Mouse (Mus musculus) layer of hippocampus, adult 2 months (tissue): ENCODE results near the gene Sema3g. TPM values are rescaled to one million over a fixed set of nuclear protein-coding genes. Genes with fewer than 3 reads are reported as not detected.

ENCODE experiments used
- DNase-seq, 2 experiments: peaks; one replicate each; pipeline ENCODE4 v3.0.0; 2022; ENCODE audit warnings: low spot score in 2 of 2
- H3K27ac ChIP-seq: fragments of 200-600 bp; 2 replicates; pipeline ENCODE4 v1.8.1; 2022
- H3K4me3 ChIP-seq: fragments of 200-600 bp; 2 replicates; pipeline ENCODE4 v1.8.1; 2022; ENCODE audit warnings: mild to moderate bottlenecking
- CTCF ChIP-seq: fragments of 200-600 bp; conservative IDR thresholded peaks from 2 replicates; pipeline ENCODE4 v1.8.1; 2022; ENCODE audit warnings: antibody characterized with exemption, mild to moderate bottlenecking, moderate library complexity
- total RNA-seq, 2 experiments: library from RNA; stranded (reverse); gene quantifications; 2 replicates each; pipeline ENCODE4 v1.2.3; 2021

Sema3g gene
- total RNA-seq, 2 experiments from 2014 or later, result 5.0 to 6.1 TPM

DNA sequence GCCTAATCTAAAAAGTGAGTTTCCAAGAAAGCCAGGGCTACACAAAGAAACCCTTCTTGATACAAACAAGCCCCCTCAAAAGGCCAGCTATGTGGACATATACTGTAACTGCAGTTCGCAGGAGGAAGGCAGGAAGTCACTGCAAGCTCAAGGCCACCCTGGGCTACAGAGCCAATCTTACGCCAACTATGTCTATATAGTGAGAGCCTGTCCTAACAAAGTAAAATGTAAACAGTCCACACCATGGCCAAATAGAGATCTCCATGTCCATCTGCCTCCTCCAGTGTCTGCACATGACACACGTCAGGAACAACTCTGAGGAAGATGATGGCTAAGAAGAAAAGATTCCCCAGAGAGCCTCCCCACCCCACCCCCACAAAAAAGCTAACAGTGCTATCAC is 17.6 kb upstream of the Sema3g start:
- Histone ChIP-seq H3K27ac (no peak overlapping the region), H3K4me3 (no peak overlapping the region)
- DNase-seq, result no peak
- TF ChIP-seq CTCF, result 0 out of 2 replicates have a peak, but pooled peaks have one; percentile 20

DNA sequence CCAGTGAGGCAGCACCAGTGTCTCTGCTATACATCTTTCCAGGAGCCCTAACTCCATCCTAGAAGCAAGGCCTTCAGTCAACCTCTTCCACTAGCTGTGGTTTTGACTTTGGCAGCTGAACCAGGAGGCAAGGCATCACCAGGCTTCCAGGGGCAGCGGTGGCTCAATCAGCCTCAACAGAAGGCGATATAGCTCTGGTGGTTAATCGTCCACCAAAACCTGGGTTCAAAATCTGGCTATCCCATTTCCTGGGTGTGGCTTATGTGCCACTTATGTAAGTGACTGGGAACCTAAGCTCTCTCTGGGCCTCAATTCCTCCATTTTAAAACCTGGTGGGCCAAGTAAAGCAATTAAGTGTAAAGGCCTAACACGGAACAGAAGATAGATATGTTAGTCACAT is 12.8 kb upstream of the Sema3g start:
- TF ChIP-seq CTCF, result no peak
- no peak for DNase-seq
- peak overlapping the region; percentile 83 for H3K4me3 ChIP-seq
- H3K27ac ChIP-seq, result peak overlapping the region; percentile 98

DNA sequence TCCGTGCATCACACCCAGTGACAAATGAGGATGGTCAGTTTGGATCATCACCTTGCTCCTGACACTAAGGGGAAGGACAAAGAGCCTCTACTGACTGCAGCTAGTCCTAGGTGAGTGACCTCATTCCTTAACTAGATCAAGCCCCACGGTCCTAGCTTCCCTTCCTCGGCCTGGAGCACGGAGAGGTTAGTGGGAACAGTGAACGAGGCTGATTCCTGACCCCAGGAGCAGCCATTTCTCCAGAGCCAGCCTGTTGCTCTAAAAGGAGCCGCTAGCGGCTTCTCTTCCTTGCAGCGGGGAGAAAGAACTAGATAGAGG is 12.5 kb upstream of the Sema3g start:
- no peak for DNase-seq
- no peak for TF ChIP-seq CTCF
- Histone ChIP-seq H3K4me3 (peak overlapping the region; percentile 83), H3K27ac (peak overlapping the region; percentile 98)

DNA sequence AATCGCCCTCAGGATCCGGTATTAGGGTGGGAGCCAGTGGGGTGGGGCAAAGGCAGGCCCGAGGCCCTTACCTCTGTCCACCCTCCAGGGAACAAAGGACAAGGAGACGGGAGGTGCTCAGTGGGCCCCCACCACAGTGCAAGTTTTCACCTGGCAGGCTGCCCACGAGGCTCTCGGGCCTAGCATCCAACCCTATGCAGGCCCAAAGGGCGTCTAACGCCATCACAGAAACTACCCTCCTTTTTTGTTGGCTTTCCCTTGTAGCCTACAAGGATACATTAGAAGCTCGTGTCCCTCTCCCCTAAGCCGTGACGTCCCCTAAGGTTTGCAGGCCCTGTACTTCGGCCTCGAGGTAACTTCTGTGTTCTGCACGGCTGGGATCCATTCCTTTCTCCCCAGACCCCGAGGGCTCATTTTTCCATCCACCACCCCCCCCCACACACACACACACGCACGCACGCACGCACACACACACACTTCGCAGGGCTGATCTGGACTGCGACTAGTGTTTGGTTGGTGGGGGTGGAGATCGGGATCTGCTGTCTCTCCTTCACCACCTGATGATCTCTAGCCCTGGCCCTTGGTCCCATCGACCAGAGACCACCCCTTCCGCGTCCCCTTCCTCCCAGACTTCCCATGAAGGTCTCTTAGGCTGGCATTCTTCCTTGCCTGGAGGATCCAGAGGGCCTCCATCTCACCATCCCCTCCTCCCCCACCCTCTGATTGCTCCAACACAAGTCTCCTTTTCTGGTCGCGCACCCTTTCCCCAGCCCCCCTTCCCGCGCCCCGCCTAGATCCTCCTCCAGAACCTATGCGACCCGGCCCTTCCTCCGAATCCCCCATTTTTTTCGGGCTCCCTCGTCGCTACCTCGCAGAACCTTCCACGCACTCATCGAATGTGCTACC is 11.8 kb upstream of the Sema3g start:
- no peak for TF ChIP-seq CTCF
- DNase-seq, result peak in 1 of 2 experiments; percentile 35

DNA sequence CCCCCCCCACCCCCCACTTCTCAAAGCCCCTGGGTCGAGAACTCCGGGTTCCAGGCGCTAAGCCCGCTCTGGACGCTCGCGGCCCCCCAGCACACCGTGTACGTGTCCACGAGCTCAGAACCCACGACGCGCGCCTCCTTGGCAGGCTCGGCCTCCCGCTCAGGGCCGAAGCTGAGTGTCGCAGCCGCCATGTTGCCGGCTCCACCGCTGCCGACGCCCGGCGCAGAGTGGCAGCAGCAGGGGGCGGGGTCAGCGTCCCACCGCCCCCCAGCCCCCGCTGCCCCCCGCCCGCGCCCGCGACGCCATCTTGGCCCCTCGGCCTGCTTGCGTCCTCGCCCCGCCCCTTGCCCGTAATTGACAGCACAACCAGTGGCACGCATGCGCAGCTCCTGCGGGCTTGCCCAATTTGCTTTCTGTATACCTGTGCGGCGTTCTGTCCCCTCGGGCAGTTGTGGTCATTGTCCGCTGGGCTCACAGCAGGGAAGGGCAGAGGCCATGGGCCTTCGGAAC is 11.1 kb upstream of the Sema3g start:
- Histone ChIP-seq H3K4me3 (peak overlapping the region; percentile 83), H3K27ac (peak overlapping the region; percentile 98)
- 0 out of 2 replicates have a peak, but pooled peaks have one; percentile 2 for TF ChIP-seq CTCF
- DNase-seq, result peak; percentile 91 to 94

More for the DNA sequence above, 11.8 kb upstream of the Sema3g start:
- H3K27ac ChIP-seq, result peak overlapping the region; percentile 98
- peak overlapping the region; percentile 83 for H3K4me3 ChIP-seq

DNA sequence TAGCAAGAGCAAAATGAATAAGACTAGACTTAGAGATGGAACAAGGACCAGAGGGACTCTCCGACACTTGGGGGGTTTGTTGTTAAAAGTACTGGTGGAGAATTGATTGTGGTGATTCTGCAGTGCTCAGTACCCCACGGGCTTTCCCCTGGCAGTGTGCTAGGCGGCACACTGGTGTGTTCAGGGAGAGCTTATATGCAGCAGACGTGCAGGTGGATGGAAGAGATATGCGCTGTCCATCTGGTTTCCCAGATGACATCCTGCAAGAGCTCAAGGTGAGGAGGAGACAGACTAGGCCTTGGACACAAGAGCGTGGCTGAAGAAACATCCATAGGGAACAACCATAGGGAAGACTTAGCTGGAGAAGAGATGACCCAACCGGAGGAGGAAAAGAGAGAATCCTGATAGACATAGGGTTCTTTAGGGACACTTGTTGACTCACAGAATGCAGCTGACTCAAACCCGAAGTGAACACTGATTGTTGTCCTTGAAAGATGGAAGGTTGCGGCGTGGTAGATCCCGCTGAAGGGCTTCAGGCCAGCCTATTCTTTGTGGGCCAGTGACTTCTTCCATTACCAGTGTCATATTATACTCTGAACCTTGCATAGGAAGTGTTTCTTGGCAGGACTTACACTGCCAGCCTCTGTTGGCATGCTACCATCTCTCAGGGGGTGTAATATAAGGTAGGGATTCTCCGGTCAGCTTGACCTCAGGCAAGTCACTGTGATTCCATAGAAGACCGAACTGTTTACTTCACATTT is 10.4 kb upstream of the Sema3g start:
- no peak for DNase-seq
- no peak for TF ChIP-seq CTCF
- peak overlapping the region; percentile 83 for H3K4me3 ChIP-seq
- H3K27ac ChIP-seq, result peak overlapping the region; percentile 98

DNA sequence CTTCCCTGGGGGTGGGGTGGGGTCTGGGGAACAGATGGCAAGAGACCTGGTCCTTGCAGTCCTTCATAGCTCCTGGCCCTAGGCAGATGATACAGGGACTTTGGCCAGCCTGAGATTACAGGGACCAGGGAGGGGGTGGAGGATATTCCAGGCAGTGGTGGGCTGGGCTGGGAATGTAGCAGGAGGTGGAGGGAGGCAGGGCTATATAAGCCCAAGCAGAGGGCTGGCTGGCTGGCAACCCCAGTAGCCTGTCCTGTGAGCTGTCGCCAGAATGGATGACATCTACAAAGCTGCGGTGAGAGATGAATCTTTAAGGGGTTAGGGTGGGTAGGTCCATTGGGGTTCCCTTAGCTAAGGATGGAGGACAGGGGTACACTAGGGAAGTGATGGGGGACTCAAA is 9.6 kb upstream of the Sema3g start, which contains the start of gene Tnnc1:
Gene Tnnc1 (plus strand): TSS at position 229 of the 400 bp plus-strand sequence.
- DNase-seq, result no peak
- TF ChIP-seq CTCF, result no peak
- peak within 1 kb of the TSS; percentile 83 for H3K4me3 ChIP-seq
- H3K27ac ChIP-seq, result peak within 1 kb of the TSS; percentile 98

DNA sequence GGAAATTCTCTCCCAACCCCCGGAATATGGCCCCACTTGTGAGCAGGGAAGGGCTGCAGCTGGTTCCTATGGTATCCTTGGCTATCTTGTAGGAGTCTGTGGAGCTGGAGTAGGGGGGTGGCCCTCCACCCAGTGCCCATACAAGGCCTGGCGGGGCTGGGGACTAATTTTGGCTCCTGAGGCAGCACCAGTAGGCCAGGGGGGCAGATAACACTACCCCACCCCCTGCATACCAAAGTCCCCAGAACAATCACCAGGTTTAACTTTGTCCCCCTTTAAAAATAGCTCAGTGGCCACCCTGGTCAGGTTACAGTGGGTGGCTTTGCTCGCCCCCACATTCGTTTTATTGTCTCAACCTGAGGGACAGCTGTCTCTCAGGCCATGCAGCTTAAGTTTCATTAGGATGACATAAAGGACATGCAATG is 8.5 kb upstream of the Sema3g start:
- no peak for TF ChIP-seq CTCF
- DNase-seq, result no peak
- Histone ChIP-seq H3K27ac (no peak overlapping the region), H3K4me3 (no peak overlapping the region)

DNA sequence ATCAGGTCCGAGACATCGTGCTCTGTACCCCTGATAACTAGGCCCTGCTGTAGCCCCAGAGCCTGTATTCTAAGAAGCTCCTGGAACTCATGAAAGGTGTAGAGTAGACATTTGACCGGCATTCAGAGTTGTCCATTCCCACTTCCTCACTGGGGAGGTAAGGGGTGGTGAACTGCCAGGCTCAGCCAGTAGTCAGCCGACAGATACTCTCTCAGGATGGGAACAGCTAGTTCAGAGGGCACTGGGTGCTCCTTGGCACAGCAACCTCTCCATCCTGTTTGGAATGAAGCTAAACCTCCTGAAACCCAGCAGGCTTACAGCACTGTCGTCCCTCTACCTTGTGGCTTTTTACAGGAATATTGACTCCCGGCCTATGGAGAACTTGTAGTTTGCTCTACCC is 5.8 kb upstream of the Sema3g start:
- H3K4me3 ChIP-seq, result no peak overlapping the region
- TF ChIP-seq CTCF, result no peak

DNA sequence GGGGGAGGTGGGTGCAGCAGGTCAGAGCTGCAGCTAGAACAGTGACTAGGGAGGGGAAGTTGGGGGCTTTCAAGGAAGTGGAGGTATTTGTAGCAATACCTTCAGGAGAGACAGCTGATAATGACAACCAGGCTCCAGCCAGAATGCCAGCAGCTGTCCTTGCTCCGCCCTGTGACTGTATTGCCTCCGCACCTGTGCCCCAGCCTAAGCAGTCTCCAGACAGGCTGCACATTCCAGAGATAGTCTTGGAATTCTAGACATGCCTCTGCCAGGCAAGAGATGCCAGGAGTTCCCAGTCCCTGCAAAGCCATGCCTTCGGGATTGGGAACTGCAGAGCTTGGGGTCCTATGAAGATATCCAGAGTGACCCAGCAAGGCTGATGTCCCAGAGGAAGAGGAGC is 5.2 kb upstream of the Sema3g start:
- DNase-seq, result no peak
- TF ChIP-seq CTCF, result no peak
- no peak overlapping the region for H3K4me3 ChIP-seq
- no peak overlapping the region for H3K27ac ChIP-seq

More for the DNA sequence above, 5.8 kb upstream of the Sema3g start:
- no peak overlapping the region for H3K27ac ChIP-seq
- DNase-seq, result no peak

DNA sequence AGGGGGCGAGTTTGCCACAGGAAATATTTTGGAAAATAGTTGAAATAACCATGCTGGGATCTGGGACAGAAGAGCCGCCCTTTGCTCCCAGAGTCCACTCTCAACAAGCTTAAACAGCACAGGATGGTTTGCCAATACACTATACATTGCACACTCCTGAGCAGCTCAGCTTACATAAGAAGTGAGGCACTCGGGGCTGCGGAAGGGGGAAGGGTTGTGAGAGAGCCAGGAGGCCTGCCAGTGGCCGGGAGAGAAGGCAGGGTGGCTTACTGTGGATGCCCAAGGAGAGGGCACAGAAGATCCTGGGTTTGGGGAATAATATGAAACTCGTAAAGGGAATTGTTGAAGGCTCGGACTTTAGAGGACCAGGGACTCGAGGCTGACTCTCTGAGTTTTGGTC is 3.8 kb upstream of the Sema3g start:
- TF ChIP-seq CTCF, result no peak
- Histone ChIP-seq H3K27ac (no peak overlapping the region), H3K4me3 (no peak overlapping the region)
- no peak for DNase-seq

DNA sequence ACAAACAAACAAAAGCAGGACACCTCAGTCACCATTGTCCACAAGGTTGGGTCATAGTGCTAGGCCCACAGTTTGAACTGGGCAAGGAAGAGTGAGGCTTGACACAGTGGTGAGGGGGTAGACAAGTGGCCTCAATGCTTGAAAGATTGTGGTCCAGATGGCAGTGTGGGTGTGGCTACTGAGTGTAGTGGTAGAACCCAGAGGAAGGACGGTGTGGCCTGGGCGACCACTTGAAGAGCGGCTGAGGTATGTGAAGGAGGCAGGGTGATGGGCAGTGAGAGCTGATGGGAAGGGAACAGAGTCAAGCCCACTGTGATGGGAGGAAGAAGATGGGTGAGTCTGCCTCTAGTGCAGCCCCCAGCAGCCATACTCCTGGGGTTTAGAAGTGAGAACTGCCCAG is 3.0 kb upstream of the Sema3g start:
- H3K4me3 ChIP-seq, result no peak overlapping the region
- TF ChIP-seq CTCF, result no peak
- DNase-seq, result no peak
- no peak overlapping the region for H3K27ac ChIP-seq

DNA sequence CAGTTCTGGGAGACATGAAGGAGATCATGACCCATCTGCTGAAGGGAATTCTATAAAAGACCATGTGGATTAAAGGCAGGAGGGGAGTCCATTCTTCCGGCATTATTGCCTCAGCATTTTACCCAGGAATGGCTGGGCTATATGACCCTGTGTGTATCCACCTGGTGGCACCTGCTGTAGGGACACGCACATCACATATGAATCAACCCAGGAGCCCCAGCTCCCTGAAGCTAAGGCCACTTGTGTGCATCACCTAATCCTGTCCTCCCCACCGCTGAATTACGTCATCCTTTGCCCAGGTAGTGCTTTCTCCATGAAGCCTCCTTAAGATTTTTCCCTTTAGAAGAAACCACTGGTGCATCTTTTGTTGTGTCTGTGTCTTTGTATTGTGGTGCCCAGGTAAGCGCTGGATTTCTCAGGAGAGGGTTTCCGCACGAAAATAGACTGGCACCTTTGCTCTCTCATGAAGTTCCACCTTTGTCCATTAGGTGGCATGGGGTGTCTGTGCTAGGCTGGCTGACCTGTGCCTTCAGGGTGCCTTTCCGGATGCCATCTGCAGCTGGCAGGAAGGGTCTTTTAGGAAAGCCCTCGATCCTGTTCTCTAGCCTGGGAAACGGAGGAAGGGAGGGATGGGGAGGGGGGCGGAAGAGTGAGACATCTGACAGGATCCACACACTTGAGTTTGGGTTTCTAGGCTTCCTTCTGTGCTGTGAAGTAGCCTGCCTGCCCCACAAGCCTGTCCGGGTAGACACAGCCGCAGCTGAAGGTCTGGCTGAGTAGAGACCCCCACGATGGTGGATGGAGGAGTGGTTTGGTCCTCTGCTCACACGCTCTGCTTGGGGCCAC is 2.3 kb upstream of the Sema3g start:
- peak; percentile 45 to 75 for DNase-seq
- peak; percentile 88 for TF ChIP-seq CTCF
- H3K4me3 ChIP-seq, result no peak overlapping the region
- H3K27ac ChIP-seq, result no peak overlapping the region
